In the genomic region with DNA sequence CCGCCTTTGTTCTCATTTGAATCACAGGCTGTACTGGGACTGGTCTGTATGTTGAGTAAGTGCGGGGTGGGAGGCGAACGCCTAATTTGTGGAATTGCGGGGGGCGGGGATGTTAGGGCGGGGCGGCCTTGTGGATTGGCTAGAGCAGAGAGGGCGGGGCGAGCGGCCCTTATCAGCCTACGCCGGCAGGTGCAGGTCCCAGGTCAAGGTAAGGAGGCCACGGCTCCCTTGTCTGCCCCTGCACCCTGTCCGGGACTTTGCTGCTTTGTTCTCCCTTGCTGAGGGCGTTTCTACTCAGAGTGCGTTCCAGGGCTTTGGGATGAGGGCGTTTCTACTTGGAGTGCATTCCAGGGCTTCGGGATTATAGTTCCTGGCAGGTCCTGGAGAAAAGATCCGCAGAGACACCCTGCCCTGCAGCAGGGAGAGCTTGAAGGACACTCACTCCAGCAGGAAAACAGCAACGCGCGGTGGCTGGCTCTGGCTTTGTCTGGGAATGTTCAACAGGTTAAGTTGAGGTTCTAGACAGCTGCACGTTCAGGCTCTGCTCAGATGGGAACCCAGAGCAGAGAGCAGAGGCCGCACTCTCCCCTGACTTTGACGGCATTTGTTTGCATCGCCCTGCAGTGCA, we compare ENCODE assay signal across 8 mouse cellular contexts.
A peak's percentile ranks its signal among the peaks of the same experiment; 100 is the strongest.
DNase-seq lines count a peak whose midpoint lies in the region; TF ChIP-seq lines count a peak whose summit lies in the region.

No protein-coding gene starts in this region.

- H3K4me1 ChIP-seq in forebrain, embryonic 10.5 days, result peaks cover 56% of the 10 kb centered on the region
- H3K4me1 ChIP-seq in midbrain, embryonic 10.5 days, result peaks cover 29% of the 10 kb centered on the region
- peaks cover 15% of the 10 kb centered on the region for H3K4me1 ChIP-seq in testis, adult 2 months (ENCODE audit: control insufficient read depth, insufficient read depth, low read length)

- no peaks in the 10 kb centered on the region for H3K36me3 ChIP-seq in forebrain, embryonic 10.5 days (replicated peaks)
- H3K36me3 ChIP-seq in midbrain, embryonic 10.5 days, result no peaks in the 10 kb centered on the region
- no peaks in the 10 kb centered on the region for H3K36me3 ChIP-seq in testis, adult 2 months (ENCODE audit: control insufficient read depth, insufficient read depth, low read length)

- H3K27ac ChIP-seq in forebrain, embryonic 10.5 days, result peak overlapping the region; percentile 79
- H3K27ac ChIP-seq in midbrain, embryonic 10.5 days (replicated peaks), result peak overlapping the region; percentile 78
- H3K27ac ChIP-seq in testis, adult 2 months (ENCODE audit: control insufficient read depth, insufficient read depth, low read depth, low read length), result peak overlapping the region; percentile 83

- DNase-seq in adrenal gland, postnatal 14 days, result peak; percentile 77
- DNase-seq in forebrain, embryonic 10.5 days (ENCODE audit: extremely low spot score, low spot score), result peak; percentile 83
- peak; percentile 75 to 80 for DNase-seq in heart, postnatal 10 days
- peak; percentile 82 to 85 for DNase-seq in kidney, postnatal 36 days
- peak; percentile 77 for DNase-seq in midbrain, embryonic 10.5 days (ENCODE audit: low spot score)
- no peak for DNase-seq in natural killer cell, adult 2 months (ENCODE audit: low spot score in 2 of 2)
- DNase-seq in spleen, postnatal 36 days (ENCODE audit: low spot score in 2 of 2), result no peak

- TF ChIP-seq CTCF in testis, adult 2 months (IDR thresholded peaks at IDR 0.05; ENCODE audit: control insufficient read depth, insufficient read depth, insufficient replicate concordance, low read depth, low read length), result no peak

- peak; percentile 32; the same call in 1 of the 2 replicates for TF ChIP-seq POLR2A in testis, adult 2 months (IDR thresholded peaks at IDR 0.05; ENCODE audit: control insufficient read depth, low read depth, low read length)

- no peaks in the 10 kb centered on the region for H3K9me3 ChIP-seq in forebrain, embryonic 10.5 days
- H3K9me3 ChIP-seq in midbrain, embryonic 10.5 days (replicated peaks), result no peaks in the 10 kb centered on the region

- under 1% methylated on average over 27 of the region's 27 CpGs for WGBS in forebrain, embryonic 10.5 days
- under 1% methylated on average over 27 of the region's 27 CpGs for WGBS in midbrain, embryonic 10.5 days

- peaks cover 81% of the 10 kb centered on the region for H3K27me3 ChIP-seq in forebrain, embryonic 10.5 days (ENCODE audit: poor library complexity, severe bottlenecking)
- peaks cover 78% of the 10 kb centered on the region for H3K27me3 ChIP-seq in midbrain, embryonic 10.5 days (ENCODE audit: low read depth, poor library complexity, severe bottlenecking)
- no peaks in the 10 kb centered on the region for H3K27me3 ChIP-seq in testis, adult 2 months (ENCODE audit: control insufficient read depth, insufficient read depth, low read length)

- peak overlapping the region; percentile 59 for H3K4me3 ChIP-seq in forebrain, embryonic 10.5 days
- peak overlapping the region; percentile 59 for H3K4me3 ChIP-seq in midbrain, embryonic 10.5 days
- H3K4me3 ChIP-seq in testis, adult 2 months (ENCODE audit: control insufficient read depth, low read depth, low read length), result peak overlapping the region; percentile 61

- intact Hi-C loops in heart, postnatal 10 days (cut with DNase I), result loop anchor here (2.0 kb wide), 1 partner anchor 32 kb away; no protein-coding TSS in a partner anchor

Comparison
In these comparisons a context has a peak if more than half of its experiments do, and no peak if none do; other contexts are left out.
1. DNase-seq: peak in adrenal gland, postnatal 14 days (single experiment), forebrain, embryonic 10.5 days (single experiment), heart, postnatal 10 days (2 of 2), kidney, postnatal 36 days (2 of 2) and midbrain, embryonic 10.5 days (single experiment); none in natural killer cell, adult 2 months (0 of 2) and spleen, postnatal 36 days (0 of 2).
2. Peak in every context shown above with its lines, with median percentiles within 50 percentile points of each other: H3K27ac ChIP-seq and H3K4me3 ChIP-seq.